Mouse (Mus musculus) G1E (cell line): ENCODE data around the gene Pla2g1b. TPM values are rescaled to one million over a fixed set of nuclear protein-coding genes. Genes with fewer than 3 reads are reported as not detected.

Experiments used
- ATAC-seq: 2 replicates; pipeline ENCODE4 v1.8.0; 2016; ENCODE audit warnings: mild to moderate bottlenecking; ENCODE audit not compliant: insufficient number of reproducible peaks, poor library complexity, low FRiP score, severe bottlenecking; ENCODE audit errors: extremely low read depth
- DNase-seq: peaks from one replicate; pipeline ENCODE4 v3.0.0; 2012; ENCODE audit warnings: low spot score
- H3K27me3 ChIP-seq: 2 replicates; pipeline ENCODE4 v1.6.1; 2012; ENCODE audit warnings: mild to moderate bottlenecking, low read length, inconsistent platforms; ENCODE audit not compliant: insufficient read depth
- H3K36me3 ChIP-seq: replicated peaks from 2 replicates; pipeline ENCODE3; 2012; ENCODE audit warnings: mild to moderate bottlenecking, inconsistent platforms
- H3K4me1 ChIP-seq: 2 replicates; pipeline ENCODE4 v1.6.1; 2012; ENCODE audit warnings: low read depth, low read length, inconsistent platforms, mixed read lengths; ENCODE audit not compliant: insufficient read depth
- H3K4me3 ChIP-seq: 2 replicates; pipeline ENCODE4 v1.5.1; 2012; ENCODE audit warnings: low read depth, mild to moderate bottlenecking, inconsistent platforms, low read length, moderate library complexity, mixed read lengths
- H3K9me3 ChIP-seq: replicated peaks from 2 replicates; pipeline ENCODE4 v1.6.1; 2012; ENCODE audit warnings: inconsistent platforms
- CTCF ChIP-seq: IDR thresholded peaks from 2 replicates; pipeline ENCODE4 v1.5.1; 2012; ENCODE audit warnings: low read depth, low read length, inconsistent platforms, mixed read lengths
- GATA1 ChIP-seq: IDR thresholded peaks from 2 replicates; pipeline ENCODE4 v1.6.1; 2012; ENCODE audit warnings: borderline replicate concordance, low read length, inconsistent platforms, mixed read lengths
- GATA2 ChIP-seq: IDR thresholded peaks from 2 replicates; pipeline ENCODE4 v1.6.1; 2012; ENCODE audit warnings: low read depth, low read length, inconsistent platforms, borderline replicate concordance
- POLR2AphosphoS5 ChIP-seq: IDR thresholded peaks from 2 replicates; pipeline ENCODE4 v1.6.1; 2012; ENCODE audit warnings: low read depth, low read length, inconsistent platforms; ENCODE audit not compliant: insufficient replicate concordance
- TAL1 ChIP-seq: conservative IDR thresholded peaks from 2 replicates; pipeline ENCODE4 v1.6.1; 2012; ENCODE audit warnings: low read depth, low read length, inconsistent platforms, mixed read lengths
- polyA plus RNA-seq: library from polyadenylated mRNA; stranded (reverse); fragments of >175 nt; gene quantifications from 2 replicates; pipeline ENCODE4 v1.2.3, GENCODE M21; 2012
- total RNA-seq, 2 experiments: library from RNA; stranded (forward) in 1 of 2; stranded (reverse) in 1 of 2; fragments of 200-1000 nt in 1 of 2; fragments of >200 nt in 1 of 2; fragmentation: Nextera tagmentation in 1 of 2; gene quantifications; 2 replicates each; pipeline ENCODE4 v1.2.3; 2014 to 2017

The Pla2g1b gene
- total and polyA plus RNA-seq, 3 experiments = 0.18 TPM; not detected in 2

DNA sequence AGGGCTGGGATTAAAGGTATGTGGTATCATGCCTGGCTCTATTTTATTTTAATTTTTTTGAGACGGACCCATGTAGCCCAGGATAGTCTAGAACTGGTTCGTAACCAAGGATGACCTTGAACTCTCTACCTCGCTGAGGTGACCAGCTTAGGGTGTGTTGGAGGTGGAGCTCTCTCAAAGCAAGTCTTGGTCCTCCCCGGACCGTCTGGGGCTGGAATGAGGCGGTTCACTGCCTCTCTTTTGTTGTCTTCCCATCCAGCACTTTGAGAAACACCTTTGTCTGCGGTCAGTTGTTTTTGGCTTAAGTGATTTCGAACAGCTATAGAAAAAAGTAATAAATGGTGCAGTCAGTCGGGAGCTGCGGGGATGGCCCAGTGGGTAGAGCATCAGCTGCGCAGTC, 21.9 kb upstream of the Pla2g1b start:
- Histone ChIP-seq H3K4me3 (no peak overlapping the region), H3K36me3 (no peaks in the 10 kb centered on the region), H3K9me3 (no peaks in the 10 kb centered on the region), H3K27me3 (peaks cover 33% of the 10 kb centered on the region), H3K4me1 (peaks cover 6% of the 10 kb centered on the region; the same call in 1 of the 2 replicates)
- DNase-seq (no peak), ATAC-seq (no peak)
- no peak for TF ChIP-seq GATA2
- no peak for TF ChIP-seq CTCF
- no peak for TF ChIP-seq TAL1
- TF ChIP-seq POLR2AphosphoS5 = no peak
- no peak for TF ChIP-seq GATA1

DNA sequence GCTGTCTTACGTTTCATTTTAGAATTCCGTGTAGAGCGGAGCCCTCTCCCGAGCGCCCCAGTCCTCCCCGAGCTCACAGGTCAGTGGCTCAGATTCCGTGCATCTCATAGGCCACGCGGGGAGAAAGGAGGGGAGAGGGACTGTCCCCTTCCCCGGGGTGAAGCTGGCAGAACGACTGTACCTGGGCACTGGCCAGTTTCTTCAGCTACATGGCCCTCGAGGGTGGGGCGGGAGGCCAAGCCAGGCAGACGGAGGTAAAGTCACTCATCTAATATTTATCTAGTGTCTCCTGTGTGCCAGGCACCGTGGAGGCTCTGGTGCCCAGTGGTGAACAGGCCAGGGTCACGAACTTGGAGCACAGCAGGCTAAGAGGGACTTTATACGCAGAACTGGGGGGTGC, 19.0 kb upstream of the Pla2g1b start:
- H3K4me1 ChIP-seq = peaks cover 4% of the 10 kb centered on the region; the same call in 1 of the 2 replicates
- peaks cover 24% of the 10 kb centered on the region for H3K27me3 ChIP-seq
- H3K9me3 ChIP-seq = no peaks in the 10 kb centered on the region
- DNase-seq = no peak
- ATAC-seq = no peak
- no peak for TF ChIP-seq TAL1
- TF ChIP-seq GATA2 = no peak
- no peak for TF ChIP-seq CTCF
- no peak for TF ChIP-seq GATA1
- H3K36me3 ChIP-seq = no peaks in the 10 kb centered on the region
- no peak overlapping the region for H3K4me3 ChIP-seq

DNA sequence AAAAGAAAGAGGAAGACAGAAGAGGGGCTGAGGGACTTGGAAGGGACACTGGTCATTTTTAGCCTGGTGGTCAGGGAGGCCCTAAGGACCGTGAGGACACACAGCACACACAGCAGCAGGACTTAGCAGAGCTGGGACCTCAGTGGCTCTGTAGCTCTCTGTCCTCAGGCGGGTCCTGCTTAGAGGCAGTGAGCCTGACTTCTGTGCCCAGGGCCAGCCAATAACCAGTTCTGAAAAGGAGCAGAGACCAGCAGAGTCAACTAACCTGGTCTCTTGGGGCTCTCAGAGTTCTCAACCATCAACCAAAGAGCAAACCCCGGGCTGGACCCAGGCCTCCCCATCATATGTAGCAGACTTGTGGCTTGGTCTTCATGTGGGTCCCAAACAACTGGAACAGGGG, 16.8 kb upstream of the Pla2g1b start:
- Histone ChIP-seq H3K27me3 (peaks cover 39% of the 10 kb centered on the region), H3K36me3 (no peaks in the 10 kb centered on the region), H3K4me3 (no peak overlapping the region), H3K9me3 (no peaks in the 10 kb centered on the region), H3K4me1 (peaks cover 4% of the 10 kb centered on the region; the same call in 1 of the 2 replicates)
- ATAC-seq = no peak
- TF ChIP-seq GATA2 (no peak), POLR2AphosphoS5 (no peak), CTCF (no peak), GATA1 (no peak), TAL1 (no peak)
- no peak for DNase-seq

DNA sequence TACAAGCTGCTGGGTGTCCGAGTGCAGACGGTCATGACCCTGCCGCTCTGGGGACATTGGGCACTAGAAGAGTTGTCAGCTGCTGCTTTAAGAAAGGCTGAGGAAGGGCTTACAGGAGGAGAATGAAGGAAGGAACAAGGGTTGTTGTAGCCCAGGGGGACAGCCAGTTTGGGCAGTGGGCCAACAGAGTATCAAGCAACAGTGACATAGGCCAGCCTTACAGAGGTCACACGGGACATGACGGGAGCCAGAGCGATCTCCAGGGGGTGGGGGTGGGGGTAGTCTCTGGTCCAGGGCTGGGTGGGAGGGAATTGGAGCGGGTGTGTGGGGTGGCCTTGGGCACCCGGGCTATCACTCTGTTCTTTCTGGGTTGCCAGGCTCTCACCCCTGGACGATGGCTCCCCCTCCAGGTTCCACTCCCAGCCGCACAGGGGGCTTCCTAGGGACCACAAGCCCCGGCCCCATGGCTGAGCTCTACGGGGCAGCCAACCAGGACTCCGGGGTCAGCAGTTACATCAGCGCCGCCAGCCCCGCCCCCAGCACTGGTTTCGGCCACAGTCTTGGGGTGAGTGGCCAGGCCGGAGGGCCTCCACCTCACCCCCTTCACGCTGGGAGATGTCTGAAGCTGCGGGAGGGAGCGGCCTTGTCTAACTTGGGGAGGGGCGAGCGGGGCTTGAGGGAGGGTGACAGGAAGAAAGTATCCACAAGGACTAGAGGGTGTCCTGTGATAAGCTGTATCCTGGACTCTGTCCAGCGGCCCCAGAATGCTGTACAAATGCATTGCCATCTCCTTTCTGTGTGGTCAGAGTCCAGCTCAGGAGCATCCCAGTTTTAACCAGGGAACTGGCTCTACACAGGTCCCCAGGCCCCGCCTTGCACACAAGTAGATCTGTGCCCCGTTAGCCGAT, 15.4 kb upstream of the Pla2g1b start:
- DNase-seq = no peak
- peaks cover 28% of the 10 kb centered on the region for H3K27me3 ChIP-seq

DNA sequence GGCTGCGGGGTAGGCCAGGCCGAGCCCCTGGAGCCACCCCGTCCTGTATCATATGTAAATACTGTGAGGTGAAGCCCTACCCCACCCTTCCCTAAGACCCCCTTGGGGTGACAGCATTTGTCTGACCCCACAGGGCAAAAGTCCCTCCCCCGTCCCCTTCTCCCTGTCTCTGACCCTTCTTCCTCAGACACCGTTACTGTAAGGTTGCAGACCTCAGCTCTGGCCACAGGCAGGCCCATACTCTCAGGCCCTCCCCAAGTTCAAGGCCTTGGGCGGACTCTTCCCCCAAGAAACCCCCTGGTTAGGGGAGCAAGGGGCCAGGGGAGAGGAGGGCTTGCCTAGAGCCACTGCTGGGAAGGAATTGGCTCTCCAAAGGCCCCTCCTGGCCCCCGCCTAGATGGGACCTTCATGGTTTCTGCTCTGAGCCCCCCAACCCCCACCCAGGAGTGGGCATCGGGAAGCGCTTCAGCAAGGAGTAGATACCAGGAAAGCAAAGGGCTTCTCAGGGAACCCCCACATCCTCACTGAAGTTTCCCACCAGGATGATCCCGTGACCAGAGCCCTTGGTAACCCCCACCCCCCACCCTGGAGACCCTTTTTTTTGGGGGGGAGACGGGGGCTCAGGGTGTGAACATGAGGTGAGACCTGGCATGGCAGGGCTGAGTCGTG, 11.5 kb upstream of the Pla2g1b start:
- ATAC-seq = no peak
- no peak for TF ChIP-seq GATA1
- TF ChIP-seq TAL1 = no peak
- no peak for TF ChIP-seq GATA2
- TF ChIP-seq CTCF = no peak
- no peak for TF ChIP-seq POLR2AphosphoS5
- H3K36me3 ChIP-seq = no peaks in the 10 kb centered on the region
- DNase-seq = no peak
- no peak overlapping the region for H3K4me3 ChIP-seq
- H3K27me3 ChIP-seq = peaks cover 42% of the 10 kb centered on the region
- no peaks in the 10 kb centered on the region for H3K9me3 ChIP-seq
- H3K4me1 ChIP-seq = no peaks in the 10 kb centered on the region

More for the DNA sequence above, 15.4 kb upstream of the Pla2g1b start:
- H3K4me1 ChIP-seq = peaks cover 4% of the 10 kb centered on the region; the same call in 1 of the 2 replicates
- H3K36me3 ChIP-seq = no peaks in the 10 kb centered on the region
- ATAC-seq = no peak
- no peak overlapping the region for H3K4me3 ChIP-seq
- no peak for TF ChIP-seq TAL1
- no peak for TF ChIP-seq POLR2AphosphoS5
- no peak for TF ChIP-seq GATA2
- TF ChIP-seq CTCF = no peak
- TF ChIP-seq GATA1 = no peak
- H3K9me3 ChIP-seq = no peaks in the 10 kb centered on the region

DNA sequence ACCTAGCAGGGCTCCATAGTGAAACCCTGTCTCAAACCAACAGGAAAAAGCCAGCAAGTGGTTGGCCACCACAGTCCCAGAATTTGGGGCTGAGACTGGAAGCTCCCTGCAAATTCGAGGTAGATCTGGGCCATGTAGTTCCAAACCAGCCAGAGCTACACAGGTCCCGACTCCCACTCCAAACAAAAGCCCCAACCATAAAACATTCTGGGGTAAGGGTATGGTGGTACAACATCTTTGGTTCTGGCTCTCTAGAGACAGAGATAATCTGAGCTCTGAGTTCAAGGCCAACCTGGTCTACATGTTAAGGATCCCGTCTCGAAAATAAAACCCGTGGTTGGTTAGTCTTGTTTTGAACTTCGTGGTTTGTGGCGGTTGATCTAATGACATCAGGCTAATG, 10.2 kb upstream of the Pla2g1b start:
- Histone ChIP-seq H3K9me3 (no peaks in the 10 kb centered on the region), H3K4me3 (no peak overlapping the region), H3K4me1 (no peaks in the 10 kb centered on the region), H3K27me3 (peaks cover 48% of the 10 kb centered on the region), H3K36me3 (no peaks in the 10 kb centered on the region)
- TF ChIP-seq POLR2AphosphoS5 = no peak
- TF ChIP-seq GATA2 = no peak
- no peak for TF ChIP-seq TAL1
- TF ChIP-seq GATA1 = no peak
- TF ChIP-seq CTCF = no peak
- DNase-seq (no peak), ATAC-seq (no peak)
